Mouse (Mus musculus) small intestine, adult 2 months (tissue): ENCODE measurements around the gene Mitf.

Experiments used
- CTCF ChIP-seq: fragments of 200-500 bp; IDR thresholded peaks from 2 replicates; pipeline ENCODE4 v1.5.1; 2012; ENCODE audit warnings: low read depth, mild to moderate bottlenecking, control low read depth, inconsistent platforms, low read length, moderate library complexity, mixed read lengths; ENCODE audit not compliant: insufficient replicate concordance, insufficient read length; ENCODE audit errors: extremely low read depth
- POLR2A ChIP-seq: fragments of 200-500 bp; IDR thresholded peaks from 2 replicates; pipeline ENCODE4 v1.6.1; 2012; ENCODE audit warnings: low read depth, mild to moderate bottlenecking, control low read depth, inconsistent platforms, low read length, moderate library complexity

GRCm38 (mm10) chr6:98038513-98038912 lies 231.7 kb downstream of the Mitf start:
- TF ChIP-seq POLR2A = no peak
- TF ChIP-seq CTCF = no peak
